Mouse (Mus musculus): ENCODE data around the gene Ulk4. TPM values are rescaled to one million over a fixed set of nuclear protein-coding genes. Genes with fewer than 3 reads are reported as not detected.

Ulk4 gene
- total and polyA plus RNA-seq, 3 experiments: 26.6 to 31.1 TPM; not detected in 1

- H3K9ac ChIP-seq (ENCODE audit: control insufficient read depth, low read depth, low read length, poor library complexity, severe bottlenecking): no peak overlapping the region
- H3K27ac ChIP-seq (ENCODE audit: control insufficient read depth, low read depth, low read length): no peak overlapping the region
- no peak overlapping the region for H3K4me3 ChIP-seq (ENCODE audit: control insufficient read depth in 1 of 2, insufficient read depth in 1 of 2, low read depth in 2 of 2, low read length in 2 of 2)
- no peaks in the 10 kb centered on the region for H3K27me3 ChIP-seq (ENCODE audit: control insufficient read depth in 1 of 2, insufficient read depth in 2 of 2, low read length in 2 of 2)
- H3K79me2 ChIP-seq (ENCODE audit: control insufficient read depth, insufficient read depth, low read length, poor library complexity): no peaks in the 10 kb centered on the region
- no peak for DNase-seq (ENCODE audit: low read depth, low spot score)
- H3K4me1 ChIP-seq (ENCODE audit: control insufficient read depth in 1 of 2, insufficient read depth in 2 of 2, low read length in 2 of 2): no peaks in the 10 kb centered on the region
- no peaks in the 10 kb centered on the region for H3K36me3 ChIP-seq (ENCODE audit: control insufficient read depth in 1 of 2, insufficient read depth in 2 of 2, low read length in 2 of 2)
- H3K9me3 ChIP-seq (replicated peaks; ENCODE audit: insufficient read depth, low read length): no peaks in the 10 kb centered on the region
- TF ChIP-seq MAX (IDR thresholded peaks at IDR 0.05; ENCODE audit: low read length) (no peak), USF1 (IDR thresholded peaks at IDR 0.05; ENCODE audit: low read depth, low read length) (no peak), MYB (IDR thresholded peaks at IDR 0.05; ENCODE audit: low read depth, low read length) (no peak), BHLHE40 (IDR thresholded peaks at IDR 0.05; ENCODE audit: borderline replicate concordance, low read depth, low read length) (no peak), HCFC1 (IDR thresholded peaks at IDR 0.05; ENCODE audit: low read depth, low read length) (no peak), GABPA (IDR thresholded peaks at IDR 0.05; ENCODE audit: low read depth, low read length) (no peak), ELF1 (IDR thresholded peaks at IDR 0.05; ENCODE audit: low read depth, low read length) (no peak), NELFE (IDR thresholded peaks at IDR 0.05; ENCODE audit: low read depth, low read length) (no peak), MEF2A (IDR thresholded peaks at IDR 0.05; ENCODE audit: extremely low read depth, insufficient replicate concordance, low read depth, low read length, poor library complexity, severe bottlenecking) (no peak), CHD1 (IDR thresholded peaks at IDR 0.05; ENCODE audit: low read depth, low read length) (no peak)
Measured at GRCm38 (mm10) chr9:121124705-121125104, 152.3 kb downstream of the Ulk4 start.

- H3K79me2 ChIP-seq (ENCODE audit: control insufficient read depth, insufficient read depth, low read length, poor library complexity): no peaks in the 10 kb centered on the region
- no peak for DNase-seq (ENCODE audit: low read depth, low spot score)
- H3K4me3 ChIP-seq (ENCODE audit: control insufficient read depth in 1 of 2, insufficient read depth in 1 of 2, low read depth in 2 of 2, low read length in 2 of 2): no peak overlapping the region
- H3K27me3 ChIP-seq (ENCODE audit: control insufficient read depth in 1 of 2, insufficient read depth in 2 of 2, low read length in 2 of 2): no peaks in the 10 kb centered on the region
- H3K27ac ChIP-seq (ENCODE audit: control insufficient read depth, low read depth, low read length): no peak overlapping the region
- H3K9me3 ChIP-seq (replicated peaks; ENCODE audit: insufficient read depth, low read length): no peaks in the 10 kb centered on the region
- no peak overlapping the region for H3K9ac ChIP-seq (ENCODE audit: control insufficient read depth, low read depth, low read length, poor library complexity, severe bottlenecking)
- no peaks in the 10 kb centered on the region for H3K36me3 ChIP-seq (ENCODE audit: control insufficient read depth in 1 of 2, insufficient read depth in 2 of 2, low read length in 2 of 2)
- no peaks in the 10 kb centered on the region for H3K4me1 ChIP-seq (ENCODE audit: control insufficient read depth in 1 of 2, insufficient read depth in 2 of 2, low read length in 2 of 2)
- TF ChIP-seq ZKSCAN1 (IDR thresholded peaks at IDR 0.05; ENCODE audit: low read depth, low read length) (no peak), GATA1 (IDR thresholded peaks at IDR 0.05; ENCODE audit: low read depth, low read length) (no peak), MYB (IDR thresholded peaks at IDR 0.05; ENCODE audit: low read depth, low read length) (no peak), EP300 (IDR thresholded peaks at IDR 0.05; ENCODE audit: low read depth in 1 of 2, low read length in 2 of 2) (no peak), ELF1 (IDR thresholded peaks at IDR 0.05; ENCODE audit: low read depth, low read length) (no peak), KAT2A (conservative IDR thresholded peaks at IDR 0.05; ENCODE audit: low read depth, low read length) (no peak), MEF2A (IDR thresholded peaks at IDR 0.05; ENCODE audit: extremely low read depth, insufficient replicate concordance, low read depth, low read length, poor library complexity, severe bottlenecking) (no peak), MAFK (IDR thresholded peaks at IDR 0.05; ENCODE audit: borderline replicate concordance, low read depth, low read length) (no peak), RAD21 (IDR thresholded peaks at IDR 0.05; ENCODE audit: low read depth, low read length) (no peak), CHD2 (IDR thresholded peaks at IDR 0.05; ENCODE audit: low read length) (no peak), E2F4 (IDR thresholded peaks at IDR 0.05; ENCODE audit: borderline replicate concordance, low read depth, low read length) (no peak)
Measured at GRCm38 (mm10) chr9:121122039-121122438, 155.0 kb downstream of the Ulk4 start.
